9 mouse cellular contexts compared by ENCODE assay signal in the genomic region with DNA sequence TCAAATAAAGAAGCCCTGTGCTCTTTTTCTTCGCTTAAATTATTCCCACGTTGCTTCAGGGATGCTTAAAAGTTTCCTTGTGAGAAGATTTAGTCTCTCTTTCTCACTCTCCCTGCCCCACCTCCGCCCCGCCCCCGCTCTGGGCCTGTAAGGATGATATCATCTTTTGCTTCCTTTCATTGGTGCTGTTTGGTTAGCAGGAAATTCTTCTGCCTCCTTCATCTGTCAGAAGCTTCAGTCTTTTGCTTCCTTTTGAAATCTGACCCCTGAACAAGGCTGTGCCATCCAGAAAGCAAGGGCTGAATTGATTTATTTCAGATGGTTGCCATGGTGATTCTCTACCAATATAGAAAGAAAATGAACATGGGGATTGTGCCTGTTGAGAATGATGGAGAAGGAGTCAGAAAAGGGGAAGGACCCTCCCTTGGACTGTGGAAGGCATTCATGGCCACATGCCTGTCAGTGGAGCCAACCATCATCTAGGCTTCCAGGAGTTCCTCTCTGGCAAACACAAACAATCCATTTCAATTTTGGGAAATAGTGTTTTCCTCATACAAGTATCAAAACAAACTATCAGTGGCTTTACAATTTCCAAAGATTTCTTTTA.
DNase-seq lines count a peak whose midpoint lies in the region; ATAC-seq and TF ChIP-seq lines count a peak whose summit lies in the region.
"Had no signal": no experiment of that assay in that cellular context is flagged by ENCODE, and none has a peak within 500 bp of the region (broad histone marks: within the 10 kb centered on the region; RNA-seq: fewer than 3 reads in every experiment).

No protein-coding gene starts in this region.

- 35% methylated on average over 5 of the region's 5 CpGs for WGBS in embryonic facial prominence, embryonic 11.5 days
- 34% methylated on average over 5 of the region's 5 CpGs for WGBS in hindbrain, postnatal 0 days

- H3K4me3 ChIP-seq in embryonic facial prominence, embryonic 11.5 days (ENCODE audit: low read depth, low read length): no peak overlapping the region
- H3K4me3 ChIP-seq in hindbrain, postnatal 0 days (ENCODE audit: low read length): no peak overlapping the region
- H3K4me3 ChIP-seq: embryonic facial prominence, embryonic 13.5 days had no signal

- no peaks in the 10 kb centered on the region for H3K27me3 ChIP-seq in embryonic facial prominence, embryonic 11.5 days (ENCODE audit: control insufficient read depth, insufficient read depth, low read length)
- no peaks in the 10 kb centered on the region for H3K27me3 ChIP-seq in hindbrain, postnatal 0 days (ENCODE audit: insufficient read depth, low read length)
- H3K27me3 ChIP-seq: embryonic facial prominence, embryonic 13.5 days had no signal

- H3K27ac ChIP-seq in embryonic facial prominence, embryonic 11.5 days (replicated peaks; ENCODE audit: low read depth, low read length): no peak overlapping the region
- no peak overlapping the region for H3K27ac ChIP-seq in hindbrain, postnatal 0 days
- H3K27ac ChIP-seq: embryonic facial prominence, embryonic 13.5 days had no signal

- H3K36me3 ChIP-seq in embryonic facial prominence, embryonic 11.5 days (replicated peaks; ENCODE audit: control insufficient read depth, insufficient read depth, low read depth, low read length): no peaks in the 10 kb centered on the region
- H3K36me3 ChIP-seq in hindbrain, postnatal 0 days (ENCODE audit: insufficient read depth, low read length): no peaks in the 10 kb centered on the region
- H3K36me3 ChIP-seq: embryonic facial prominence, embryonic 13.5 days had no signal

- DNase-seq in kidney, postnatal 4 days: peak; percentile 37 to 38
- no peak for DNase-seq in kidney, adult 11 months
- peak; percentile 80 for DNase-seq in embryonic facial prominence, embryonic 11.5 days (ENCODE audit: low spot score)
- DNase-seq in hindbrain, postnatal 0 days (ENCODE audit: low spot score): no peak
- peak; percentile 58 to 81 for DNase-seq in right cerebral cortex, adult 2 months (ENCODE audit: low spot score in 2 of 2)
- DNase-seq in urinary bladder, postnatal 10 days (ENCODE audit: low spot score): no peak
- DNase-seq in lung, adult 18-20 months: no peak

- no peak overlapping the region for H3K4me2 ChIP-seq in embryonic facial prominence, embryonic 11.5 days (ENCODE audit: low read depth, low read length)
- no peak overlapping the region for H3K4me2 ChIP-seq in hindbrain, postnatal 0 days (ENCODE audit: low read depth, low read length)
- H3K4me2 ChIP-seq: embryonic facial prominence, embryonic 13.5 days had no signal

- peak; percentile 76 for ATAC-seq in embryonic facial prominence, embryonic 11.5 days (replicated peaks; ENCODE audit: insufficient number of reproducible peaks, low FRiP score, low TSS enrichment, low read depth)
- ATAC-seq in hindbrain, postnatal 0 days: 0 out of 2 replicates have a peak, but pooled peaks have one; percentile 24
- no peak for ATAC-seq in cerebellum, adult (ENCODE audit: insufficient number of reproducible peaks, low FRiP score, low TSS enrichment)

- H3K9ac ChIP-seq in embryonic facial prominence, embryonic 11.5 days (replicated peaks; ENCODE audit: low read length): no peak overlapping the region
- H3K9ac ChIP-seq in hindbrain, postnatal 0 days (replicated peaks; ENCODE audit: low read length): no peak overlapping the region
- H3K9ac ChIP-seq: embryonic facial prominence, embryonic 13.5 days had no signal

- H3K9me3 ChIP-seq in embryonic facial prominence, embryonic 11.5 days (replicated peaks; ENCODE audit: control insufficient read depth, low read length): no peaks in the 10 kb centered on the region
- H3K9me3 ChIP-seq in hindbrain, postnatal 0 days (ENCODE audit: low read length): no peaks in the 10 kb centered on the region
- H3K9me3 ChIP-seq: embryonic facial prominence, embryonic 13.5 days had no signal

- H3K4me1 ChIP-seq in embryonic facial prominence, embryonic 11.5 days (ENCODE audit: control insufficient read depth, insufficient read depth, low read length): no peaks in the 10 kb centered on the region
- no peaks in the 10 kb centered on the region for H3K4me1 ChIP-seq in hindbrain, postnatal 0 days (ENCODE audit: insufficient read depth, low read length)

- no peak for TF ChIP-seq CTCF in hindbrain, postnatal 0 days (IDR thresholded peaks at IDR 0.05; ENCODE audit: low read depth)

Comparison
In these comparisons a context has a peak if more than half of its experiments do, and no peak if none do; other contexts are left out.
1. DNase-seq: peak in kidney, postnatal 4 days (2 of 2), embryonic facial prominence, embryonic 11.5 days (single experiment) and right cerebral cortex, adult 2 months (2 of 2); none in kidney, adult 11 months (single experiment), hindbrain, postnatal 0 days (single experiment), urinary bladder, postnatal 10 days (single experiment) and lung, adult 18-20 months (0 of 2).